Mouse (Mus musculus) C2C12 (cell line): Measurements from ENCODE around the gene Slc39a5.

Source experiments
- CEBPB ChIP-seq: IDR thresholded peaks from one replicate; pipeline ENCODE4 v1.6.1; 2011; ENCODE audit warnings: low read depth, mild to moderate bottlenecking, control low read depth, moderate library complexity
- CTCF ChIP-seq: IDR thresholded peaks from one replicate; pipeline ENCODE4 v1.5.1; 2011; ENCODE audit not compliant: control insufficient read depth, insufficient read depth, insufficient read length
- MAX ChIP-seq: IDR thresholded peaks from one replicate; pipeline ENCODE4 v1.6.1; 2011; ENCODE audit warnings: mild to moderate bottlenecking, control low read depth

DNA sequence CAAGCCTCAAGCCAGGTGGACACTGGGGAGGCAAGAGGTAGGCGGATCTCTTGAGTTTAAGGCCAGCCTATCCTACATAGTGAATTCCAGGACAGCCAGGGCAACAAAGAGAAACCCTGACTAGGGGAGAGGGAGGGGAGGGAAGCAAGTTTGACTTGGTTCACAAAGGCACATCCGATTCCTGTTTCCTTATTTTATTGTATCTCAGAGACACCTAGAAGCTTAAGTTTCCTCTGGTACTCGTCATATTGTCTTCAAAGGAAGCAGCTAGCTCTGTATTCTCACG lies 9.5 kb upstream of the Slc39a5 start:
- TF ChIP-seq CEBPB (no peak), CTCF (no peak), MAX (no peak)
